Comparison of ENCODE assay signal across 8 mouse cellular contexts in genomic region chr4:120815622-120816334, GRCm38 (mm10). TPM values are rescaled to one million over a fixed set of nuclear protein-coding genes. Genes with fewer than 3 reads are reported as not detected.
DNase-seq lines count a peak whose midpoint lies in the region; ATAC-seq lines count a peak whose summit lies in the region.

No protein-coding gene starts in this region.

- peak; percentile 100 for ATAC-seq in inflammation-experienced regulatory T-cells, adult 6 months

- peak overlapping the region; percentile 91 for H3K4me3 ChIP-seq in megakaryocyte, embryonic 14.5 days (replicated peaks)

- intact Hi-C loops in gastrocnemius, postnatal 14 days (cut with DNase I; ENCODE audit: low total_unique reads): no loop called here

- H3K9me3 ChIP-seq in megakaryocyte, embryonic 14.5 days: no peaks in the 10 kb centered on the region

- peaks cover 73% of the 10 kb centered on the region for H3K4me1 ChIP-seq in megakaryocyte, embryonic 14.5 days

- DNase-seq in adrenal gland, adult (ENCODE audit: inconsistent age in 2 of 2, low spot score in 1 of 2): peak; percentile 84 to 94
- DNase-seq in embryo, embryonic 11 days: peak; percentile 94
- peak; percentile 65 for DNase-seq in gastrocnemius, postnatal 14 days
- peak; percentile 84 to 90 for DNase-seq in left cerebral cortex, adult 9 months (ENCODE audit: low spot score in 2 of 2)
- DNase-seq in right cerebral cortex, adult 2 months (ENCODE audit: low spot score in 2 of 2): peak; percentile 82 to 86
- peak; percentile 10 for DNase-seq in urinary bladder, postnatal 10 days (ENCODE audit: low spot score)

- H3K27me3 ChIP-seq in megakaryocyte, embryonic 14.5 days (replicated peaks): no peaks in the 10 kb centered on the region

- H3K36me3 ChIP-seq in megakaryocyte, embryonic 14.5 days (replicated peaks; ENCODE audit: low read length): no peaks in the 10 kb centered on the region

RNA-seq across cellular contexts. Expression of gene Nfyc, which starts 15.6 kb away (rescaled TPM):
- 10 to 100 TPM; 43.7 to 44.3 TPM for total RNA-seq in gastrocnemius, postnatal 14 days (2021)
- 10 to 100 TPM; 56.4 to 70.1 (median 67.4) TPM for polyA plus RNA-seq in inflammation-experienced regulatory T-cells, adult 6 months (2017; shearing (Covaris generic))
- 53.3 and 73.4 TPM in 2 replicates for polyA plus RNA-seq in megakaryocyte, embryonic 14.5 days (2012; ENCODE audit: insufficient read depth, low replicate concordance)

RNA-seq across cellular contexts. Expression of gene Rims3, which starts 38.8 kb away (rescaled TPM):
- under 1 TPM in 1 of 2 experiments, not detected in 1; 0.06 TPM for total RNA-seq in gastrocnemius, postnatal 14 days (2021)
- 1 to 10 TPM in 2 of 3 experiments, under 1 TPM in 1; 0.58 to 1.1 (median 1.0) TPM for polyA plus RNA-seq in inflammation-experienced regulatory T-cells, adult 6 months (2017; shearing (Covaris generic))
- polyA plus RNA-seq in megakaryocyte, embryonic 14.5 days (2012; ENCODE audit: insufficient read depth, low replicate concordance): 0.06 TPM in 1 of 2 replicates, not detected in the other

Comparison
In these comparisons a context has a peak if more than half of its experiments do, and no peak if none do; other contexts are left out.
1. Peak in every context shown above with its lines: DNase-seq, ATAC-seq and H3K4me3 ChIP-seq.
2. DNase-seq: peak in every context shown above with its lines; median percentile 94 in embryo, embryonic 11 days; 89 in adrenal gland, adult; 87 in left cerebral cortex, adult 9 months; 84 in right cerebral cortex, adult 2 months; 65 in gastrocnemius, postnatal 14 days; 10 in urinary bladder, postnatal 10 days.